In the genomic region with DNA sequence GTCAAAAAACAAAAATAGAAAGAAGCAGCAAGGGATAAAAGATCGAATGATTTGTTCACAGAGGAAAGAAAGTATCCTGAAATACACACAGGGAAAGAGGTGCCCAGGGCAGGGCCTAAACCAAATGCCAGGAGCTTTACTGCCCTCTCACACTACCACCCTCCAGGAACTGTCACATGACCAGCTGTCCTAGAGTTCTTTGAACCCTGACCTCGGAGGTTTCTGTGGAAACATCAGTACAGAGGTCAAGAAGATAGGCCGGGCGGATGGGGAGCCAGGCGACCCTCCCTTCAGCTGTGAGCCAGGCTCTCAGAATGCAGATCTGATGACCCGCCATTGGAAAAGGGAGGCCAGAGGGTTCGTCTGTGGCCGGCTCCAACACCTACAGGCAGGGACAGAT, we compare ENCODE assay signal across 21 mouse cellular contexts. TPM values are rescaled to one million over a fixed set of nuclear protein-coding genes. Genes with fewer than 3 reads are reported as not detected.
DNase-seq lines count a peak whose midpoint lies in the region; ATAC-seq and TF ChIP-seq lines count a peak whose summit lies in the region.
"Had no signal": no experiment of that assay in that cellular context is flagged by ENCODE, and none has a peak within 500 bp of the region (broad histone marks: within the 10 kb centered on the region; RNA-seq: fewer than 3 reads in every experiment).

No protein-coding gene starts in this region.

- DNase-seq in kidney, adult 2 months = peak; percentile 48
- DNase-seq in kidney, postnatal 14 days = no peak
- peak; percentile 32 to 44 for DNase-seq in kidney, postnatal 36 days
- DNase-seq in ZHBTc4 (ENCODE audit: low read depth, low spot score) = peak; percentile 12
- DNase-seq in yolk sac, embryonic 10.5 days (ENCODE audit: low spot score) = peak; percentile 77
- DNase-seq: adrenal gland, adult 8-10 months; adrenal gland, postnatal 36 days; cerebellum, adult 18-20 months; cerebellum, adult 9-10 months; cerebellum, postnatal 14 days; gastrocnemius, postnatal 14 days; heart, adult 11 months had no signal

- H3K4me2 ChIP-seq in kidney, embryonic 14.5 days (replicated peaks; ENCODE audit: low read depth, low read length) = no peak overlapping the region
- H3K4me2 ChIP-seq: forebrain, embryonic 13.5 days; heart, embryonic 11.5 days; hindbrain, embryonic 12.5 days; hindbrain, embryonic 15.5 days had no signal

- peaks cover 3% of the 10 kb centered on the region; the same call in 1 of the 2 replicates for H3K9me3 ChIP-seq in kidney, embryonic 14.5 days (ENCODE audit: control insufficient read depth, low read length)
- H3K9me3 ChIP-seq: hindbrain, embryonic 12.5 days; hindbrain, embryonic 15.5 days had no signal

- TF ChIP-seq POLR2A in kidney, adult 2 months (IDR thresholded peaks at IDR 0.05; ENCODE audit: low read depth, low read length) = no peak

- ATAC-seq in kidney, embryonic 14.5 days (ENCODE audit: low FRiP score, low TSS enrichment) = no peak
- ATAC-seq: activated CD4-positive, CD25-positive, alpha-beta regulatory T cell, adult 4 months; CD4-positive, CD25-positive, alpha-beta regulatory T cell, adult 4 months; forebrain, embryonic 13.5 days; forebrain, embryonic 16.5 days had no signal

- no peak overlapping the region for H3K27ac ChIP-seq in kidney, adult 2 months (ENCODE audit: insufficient read depth, low read depth, low read length)
- H3K27ac ChIP-seq in kidney, embryonic 14.5 days (ENCODE audit: low read depth, low read length) = no peak overlapping the region
- H3K27ac ChIP-seq: forebrain, embryonic 10.5 days; forebrain, embryonic 13.5 days; hindbrain, embryonic 12.5 days; hindbrain, embryonic 15.5 days had no signal

- H3K36me3 ChIP-seq in kidney, adult 2 months (ENCODE audit: control insufficient read depth, insufficient read depth, low read length) = no peaks in the 10 kb centered on the region
- H3K36me3 ChIP-seq in kidney, embryonic 14.5 days (ENCODE audit: control insufficient read depth, insufficient read depth, low read length) = no peaks in the 10 kb centered on the region
- H3K36me3 ChIP-seq: forebrain, embryonic 10.5 days; hindbrain, embryonic 12.5 days; hindbrain, embryonic 15.5 days had no signal

- TF ChIP-seq CTCF in kidney, adult 2 months (conservative IDR thresholded peaks at IDR 0.05; ENCODE audit: insufficient read depth, insufficient read length, low read depth, low read length) = no peak

- no peaks in the 10 kb centered on the region for H3K27me3 ChIP-seq in kidney, adult 2 months (replicated peaks; ENCODE audit: control insufficient read depth, insufficient read depth, low read length)
- H3K27me3 ChIP-seq in kidney, embryonic 14.5 days (ENCODE audit: control insufficient read depth, insufficient read depth, low read length) = no peaks in the 10 kb centered on the region; the same call in 1 of the 2 replicates
- H3K27me3 ChIP-seq: forebrain, embryonic 13.5 days; hindbrain, embryonic 12.5 days; hindbrain, embryonic 15.5 days had no signal

- no peaks in the 10 kb centered on the region for H3K4me1 ChIP-seq in kidney, adult 2 months (ENCODE audit: control insufficient read depth, insufficient read depth, low read length)
- 0 out of 2 replicates have a peak, but pooled peaks cover 4% of the 10 kb centered on the region for H3K4me1 ChIP-seq in kidney, embryonic 14.5 days (ENCODE audit: control insufficient read depth, insufficient read depth, low read length)
- H3K4me1 ChIP-seq: forebrain, embryonic 13.5 days; hindbrain, embryonic 12.5 days; hindbrain, embryonic 15.5 days had no signal

- no peak overlapping the region for H3K4me3 ChIP-seq in kidney, adult 2 months (ENCODE audit: insufficient read depth, low read depth, low read length)
- H3K4me3 ChIP-seq in kidney, embryonic 14.5 days (ENCODE audit: low read length) = no peak overlapping the region
- H3K4me3 ChIP-seq: forebrain, embryonic 10.5 days; forebrain, embryonic 13.5 days; hindbrain, embryonic 12.5 days; hindbrain, embryonic 15.5 days had no signal

- no peak overlapping the region for H3K9ac ChIP-seq in kidney, embryonic 14.5 days (ENCODE audit: low read depth, low read length)
- H3K9ac ChIP-seq: forebrain, embryonic 13.5 days; hindbrain, embryonic 12.5 days; hindbrain, embryonic 15.5 days had no signal

- WGBS in kidney, adult 2 months = 61% methylated on average over 8 of the region's 8 CpGs
- 71% methylated on average over 8 of the region's 8 CpGs for WGBS in kidney, embryonic 14.5 days

RNA-seq across cellular contexts. Expression of a gene that starts 24.1 kb away (rescaled TPM):
- polyA plus RNA-seq in kidney, adult 2 months (2012; rRNA removed) = 35.8 and 38.8 TPM in 2 replicates
- polyA plus RNA-seq in kidney, embryonic 14.5 days (2014; fragmentation: Nextera tagmentation; extraction: Ambion mirVana) = 15.8 and 16.0 TPM in 2 replicates

RNA-seq across cellular contexts. Expression of a gene that starts 39.6 kb away (rescaled TPM):
- 29.6 and 37.8 TPM in 2 replicates for polyA plus RNA-seq in kidney, adult 2 months (2012; rRNA removed)
- 86.0 and 128 TPM in 2 replicates for polyA plus RNA-seq in kidney, embryonic 14.5 days (2014; fragmentation: Nextera tagmentation; extraction: Ambion mirVana)
